Mouse (Mus musculus): ENCODE measurements around the gene Olfr963. TPM values are rescaled to one million over a fixed set of nuclear protein-coding genes. Genes with fewer than 3 reads are reported as not detected.

The Olfr963 gene
- polyA plus RNA-seq, 1 experiment: not detected

- no peak for DNase-seq
- no peaks in the 10 kb centered on the region for H3K27me3 ChIP-seq (ENCODE audit: control insufficient read depth, insufficient read depth, low read length)
- H3K4me1 ChIP-seq (replicated peaks; ENCODE audit: control insufficient read depth, insufficient read depth, low read length): no peaks in the 10 kb centered on the region
- TF ChIP-seq POLR2A (IDR thresholded peaks at IDR 0.05; ENCODE audit: control insufficient read depth, extremely low read depth, insufficient read depth, low read length, poor library complexity) (no peak), CTCF (IDR thresholded peaks at IDR 0.05; ENCODE audit: borderline replicate concordance, control insufficient read depth, extremely low read depth, insufficient read depth, low read length, poor library complexity) (no peak)
- no peak within 1 kb of the TSS for H3K4me3 ChIP-seq (ENCODE audit: control insufficient read depth, insufficient read depth, low read length)
- no peaks in the 10 kb centered on the region for H3K36me3 ChIP-seq (ENCODE audit: control insufficient read depth, insufficient read depth, low read length)
- H3K27ac ChIP-seq (ENCODE audit: control insufficient read depth, insufficient read depth, low read length): no peak within 1 kb of the TSS
Measured at GRCm38 (mm10) chr9:39707017-39707416, 40.0 kb downstream of the Olfr963 start, which contains the start of gene Olfr149. Gene Olfr149, minus strand, starts transcription at chr9:39707117.

DNA sequence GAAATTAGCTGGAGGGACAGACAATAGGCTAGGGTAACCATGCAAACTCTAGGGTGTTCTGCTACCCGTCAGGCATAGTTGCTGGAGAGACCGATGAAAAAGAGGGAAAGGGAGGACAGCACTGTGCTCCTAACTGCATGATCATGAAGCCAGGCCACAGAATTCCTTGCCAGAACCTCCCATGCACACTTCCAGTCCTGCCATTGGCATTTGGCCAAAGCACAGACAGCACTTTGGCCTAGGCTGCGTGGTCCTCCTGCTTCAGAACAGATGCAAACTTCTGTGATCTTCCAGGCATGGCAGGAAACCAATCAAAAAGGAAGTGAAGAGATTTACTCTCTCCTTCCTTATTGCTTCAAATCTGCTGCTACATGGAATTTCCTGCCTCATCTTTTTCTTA, 42.0 kb downstream of the Olfr963 start:
- no peaks in the 10 kb centered on the region for H3K36me3 ChIP-seq (ENCODE audit: control insufficient read depth, insufficient read depth, low read length)
- TF ChIP-seq CTCF (IDR thresholded peaks at IDR 0.05; ENCODE audit: borderline replicate concordance, control insufficient read depth, extremely low read depth, insufficient read depth, low read length, poor library complexity) (no peak), POLR2A (IDR thresholded peaks at IDR 0.05; ENCODE audit: control insufficient read depth, extremely low read depth, insufficient read depth, low read length, poor library complexity) (no peak)
- H3K27ac ChIP-seq (ENCODE audit: control insufficient read depth, insufficient read depth, low read length): no peak overlapping the region
- DNase-seq: no peak
- H3K4me3 ChIP-seq (ENCODE audit: control insufficient read depth, insufficient read depth, low read length): no peak overlapping the region
- H3K27me3 ChIP-seq (ENCODE audit: control insufficient read depth, insufficient read depth, low read length): no peaks in the 10 kb centered on the region
- H3K4me1 ChIP-seq (replicated peaks; ENCODE audit: control insufficient read depth, insufficient read depth, low read length): no peaks in the 10 kb centered on the region
- WGBS: 61% methylated on average over 3 of the region's 3 CpGs

DNA sequence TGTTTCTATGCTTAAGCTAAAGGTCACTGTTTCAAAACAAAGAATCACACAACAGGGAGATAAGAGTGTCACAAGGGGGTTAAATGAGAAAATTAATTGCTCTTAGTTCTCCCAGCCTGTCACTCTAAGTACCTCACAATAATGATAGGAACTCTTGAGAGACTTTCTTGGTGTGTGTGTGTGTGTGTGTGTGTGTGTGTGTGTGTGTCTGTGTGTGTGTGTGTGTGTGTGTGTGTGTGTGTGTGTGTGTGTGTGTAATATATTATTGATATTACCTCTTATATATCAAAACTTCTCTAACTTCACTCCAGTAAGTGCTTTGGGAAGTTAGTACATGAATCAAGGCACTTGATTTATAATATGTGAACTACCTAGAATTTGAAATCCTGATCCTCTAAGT, 44.0 kb downstream of the Olfr963 start, which contains the start of gene Olfr965:
Gene Olfr965 (plus strand): TSS at position 301 of the 400 bp plus-strand sequence.
- Histone ChIP-seq H3K27ac (ENCODE audit: control insufficient read depth, insufficient read depth, low read length) (no peak within 1 kb of the TSS), H3K4me3 (ENCODE audit: control insufficient read depth, insufficient read depth, low read length) (no peak within 1 kb of the TSS), H3K36me3 (ENCODE audit: control insufficient read depth, insufficient read depth, low read length) (no peaks in the 10 kb centered on the region), H3K4me1 (replicated peaks; ENCODE audit: control insufficient read depth, insufficient read depth, low read length) (no peaks in the 10 kb centered on the region), H3K27me3 (ENCODE audit: control insufficient read depth, insufficient read depth, low read length) (no peaks in the 10 kb centered on the region)
- TF ChIP-seq POLR2A (IDR thresholded peaks at IDR 0.05; ENCODE audit: control insufficient read depth, extremely low read depth, insufficient read depth, low read length, poor library complexity): no peak
- no peak for TF ChIP-seq CTCF (IDR thresholded peaks at IDR 0.05; ENCODE audit: borderline replicate concordance, control insufficient read depth, extremely low read depth, insufficient read depth, low read length, poor library complexity)
- DNase-seq: no peak

Other genes with a start within 250 kb of the Olfr963 start
- not detected in 2 replicates for gene Olfr952, start 240.1 kb upstream of the Olfr963 start, polyA plus RNA-seq (2012; rRNA removed)
- gene Olfr954, start 210.5 kb upstream of the Olfr963 start, polyA plus RNA-seq (2012; rRNA removed): not detected in 2 replicates
- gene Olfr955, start 195.3 kb upstream of the Olfr963 start, polyA plus RNA-seq (2012; rRNA removed): not detected in 2 replicates
- gene Olfr44, start 173.2 kb upstream of the Olfr963 start, polyA plus RNA-seq (2012; rRNA removed): not detected in 2 replicates
- gene Olfr957, start 151.4 kb upstream of the Olfr963 start, polyA plus RNA-seq (2012; rRNA removed): not detected in 2 replicates
- gene Olfr958, start 113.2 kb upstream of the Olfr963 start, polyA plus RNA-seq (2012; rRNA removed): not detected in 2 replicates
- not detected in 2 replicates for gene Olfr959, start 91.6 kb upstream of the Olfr963 start, polyA plus RNA-seq (2012; rRNA removed)
- 0.63 and 1.1 TPM in 2 replicates for gene AW551984, start 62.8 kb upstream of the Olfr963 start, polyA plus RNA-seq (2012; rRNA removed)
- not detected in 2 replicates for gene Olfr148, start 56.5 kb upstream of the Olfr963 start, polyA plus RNA-seq (2012; rRNA removed)
- not detected in 2 replicates for gene Olfr960, start 45.8 kb upstream of the Olfr963 start, polyA plus RNA-seq (2012; rRNA removed)
- not detected in 2 replicates for gene Olfr961, start 22.1 kb upstream of the Olfr963 start, polyA plus RNA-seq (2012; rRNA removed)
- not detected in 2 replicates for gene Olfr149, start 39.9 kb downstream of the Olfr963 start, polyA plus RNA-seq (2012; rRNA removed)
- not detected in 2 replicates for gene Olfr965, start 44.1 kb downstream of the Olfr963 start, polyA plus RNA-seq (2012; rRNA removed)
- gene Olfr150, start 63.8 kb downstream of the Olfr963 start, polyA plus RNA-seq (2012; rRNA removed): not detected in 2 replicates
- not detected in 2 replicates for gene Olfr967, start 79.0 kb downstream of the Olfr963 start, polyA plus RNA-seq (2012; rRNA removed)
- gene Olfr968, start 116.0 kb downstream of the Olfr963 start, polyA plus RNA-seq (2012; rRNA removed): not detected in 2 replicates
- gene Olfr969, start 123.7 kb downstream of the Olfr963 start, polyA plus RNA-seq (2012; rRNA removed): not detected in 2 replicates
- gene Olfr970, start 141.7 kb downstream of the Olfr963 start, polyA plus RNA-seq (2012; rRNA removed): not detected in 2 replicates
- not detected in 2 replicates for gene Olfr971, start 169.7 kb downstream of the Olfr963 start, polyA plus RNA-seq (2012; rRNA removed)
- not detected in 2 replicates for gene Olfr972, start 199.2 kb downstream of the Olfr963 start, polyA plus RNA-seq (2012; rRNA removed)
- not detected in 2 replicates for gene Olfr229, start 240.1 kb downstream of the Olfr963 start, polyA plus RNA-seq (2012; rRNA removed)

Measured in thymus, adult 2 months (tissue).